Mouse (Mus musculus) heart, embryonic 15.5 days (tissue): ENCODE measurements around the gene Trpc7. TPM values are rescaled to one million over a fixed set of nuclear protein-coding genes. Genes with fewer than 3 reads are reported as not detected.
A peak's percentile ranks its signal among the peaks of the same experiment; 100 is the strongest.

Source experiments
- ATAC-seq: fragments of 200-750 bp; cut with Nextera tagmentation; replicated peaks from 2 replicates; pipeline ENCODE4 v1.8.0; 2017; ENCODE audit warnings: low read depth, moderate TSS enrichment; ENCODE audit not compliant: insufficient number of reproducible peaks, insufficient read depth, low FRiP score
- H3K27ac ChIP-seq: fragments of 300-500 bp; sonication (generic); 2 replicates; pipeline ENCODE4 v1.5.1; 2015; ENCODE audit warnings: mild to moderate bottlenecking, inconsistent platforms
- H3K27me3 ChIP-seq: fragments of 300-500 bp; sonication (generic); 2 replicates; pipeline ENCODE4 v1.6.1; 2015; ENCODE audit warnings: inconsistent platforms
- H3K36me3 ChIP-seq: fragments of 300-500 bp; sonication (generic); 2 replicates; pipeline ENCODE4 v1.6.1; 2015; ENCODE audit warnings: mild to moderate bottlenecking, inconsistent platforms
- H3K4me1 ChIP-seq: fragments of 300-500 bp; sonication (generic); replicated peaks from 2 replicates; pipeline ENCODE4 v1.6.1; 2015; ENCODE audit warnings: inconsistent platforms
- H3K4me2 ChIP-seq: fragments of 300-500 bp; sonication (generic); 2 replicates; pipeline ENCODE4 v1.6.1; 2015; ENCODE audit warnings: inconsistent platforms, mild to moderate bottlenecking, moderate library complexity
- H3K4me3 ChIP-seq: fragments of 300-500 bp; sonication (generic); 2 replicates; pipeline ENCODE4 v1.5.1; 2015; ENCODE audit warnings: mild to moderate bottlenecking, inconsistent platforms
- H3K9ac ChIP-seq: fragments of 300-500 bp; sonication (generic); 2 replicates; pipeline ENCODE4 v1.6.1; 2015; ENCODE audit warnings: mild to moderate bottlenecking, inconsistent platforms
- H3K9me3 ChIP-seq: fragments of 300-500 bp; sonication (generic); replicated peaks from 2 replicates; pipeline ENCODE4 v1.6.1; 2016; ENCODE audit warnings: inconsistent platforms
- WGBS: fragments of 180-500 bp; shearing (Covaris S2); methylation state at CpG from one replicate; pipeline ENCODE4 v1.1.7; 2015; ENCODE audit warnings: mixed read lengths; 5-methylcytosine and 5-hydroxymethylcytosine counted together
- polyA plus RNA-seq: library from polyadenylated mRNA; unstranded; fragments of >200 nt; fragmentation: Nextera tagmentation; extraction: Ambion mirVana; gene quantifications from 2 replicates; pipeline ENCODE4 v1.2.1, GENCODE M21; 2015

Trpc7 gene
- polyA plus RNA-seq, 1 experiment from 2014 or later, result 0.04 TPM

DNA sequence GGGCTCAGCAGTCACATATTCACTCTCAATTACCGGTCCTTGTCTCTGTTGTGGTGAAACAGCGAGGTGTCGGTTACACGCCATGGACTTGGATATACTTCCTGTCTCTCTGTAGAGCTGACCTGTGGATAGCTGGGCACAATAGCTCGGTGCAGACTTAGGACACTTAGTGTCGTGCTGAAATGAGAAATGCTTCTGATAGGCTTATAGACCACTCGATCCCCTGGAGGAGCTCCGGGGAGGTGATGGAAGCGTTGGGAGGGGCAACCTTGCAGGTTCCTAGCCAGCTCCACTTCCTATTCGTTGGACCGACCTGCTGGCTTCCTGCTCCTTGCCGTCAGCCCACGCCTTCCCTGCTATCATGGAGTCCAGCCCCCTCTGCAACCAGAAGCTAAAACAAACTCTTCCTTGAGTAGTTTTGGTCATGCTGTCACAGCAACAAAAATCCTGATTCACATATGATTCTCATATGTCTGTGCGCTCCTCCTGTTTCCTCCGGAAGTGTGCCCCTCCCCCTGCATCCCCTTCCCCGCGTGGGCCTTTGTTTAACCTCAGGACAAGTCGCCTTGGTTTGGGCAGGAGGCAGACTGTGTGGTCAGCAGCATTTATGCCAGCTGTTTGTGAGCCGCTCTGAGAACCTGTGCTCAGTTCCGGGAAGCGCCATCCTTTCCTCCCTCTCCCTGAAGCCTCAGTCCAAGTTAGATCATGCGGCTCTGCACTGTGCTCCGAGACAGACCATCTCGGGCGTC lies 130.3 kb downstream of the Trpc7 start:
- H3K27me3 ChIP-seq, result peaks cover 23% of the 10 kb centered on the region; the same call in 1 of the 2 replicates
- 24% methylated on average over 25 of the region's 25 CpGs for WGBS
- peaks cover 21% of the 10 kb centered on the region for H3K4me1 ChIP-seq
- no peak overlapping the region for H3K9ac ChIP-seq
- ATAC-seq, result no peak
- H3K27ac ChIP-seq, result no peak overlapping the region
- H3K4me2 ChIP-seq, result peak overlapping the region; percentile 58
- H3K4me3 ChIP-seq, result peak overlapping the region; percentile 31
- no peaks in the 10 kb centered on the region for H3K9me3 ChIP-seq
- H3K36me3 ChIP-seq, result no peaks in the 10 kb centered on the region

DNA sequence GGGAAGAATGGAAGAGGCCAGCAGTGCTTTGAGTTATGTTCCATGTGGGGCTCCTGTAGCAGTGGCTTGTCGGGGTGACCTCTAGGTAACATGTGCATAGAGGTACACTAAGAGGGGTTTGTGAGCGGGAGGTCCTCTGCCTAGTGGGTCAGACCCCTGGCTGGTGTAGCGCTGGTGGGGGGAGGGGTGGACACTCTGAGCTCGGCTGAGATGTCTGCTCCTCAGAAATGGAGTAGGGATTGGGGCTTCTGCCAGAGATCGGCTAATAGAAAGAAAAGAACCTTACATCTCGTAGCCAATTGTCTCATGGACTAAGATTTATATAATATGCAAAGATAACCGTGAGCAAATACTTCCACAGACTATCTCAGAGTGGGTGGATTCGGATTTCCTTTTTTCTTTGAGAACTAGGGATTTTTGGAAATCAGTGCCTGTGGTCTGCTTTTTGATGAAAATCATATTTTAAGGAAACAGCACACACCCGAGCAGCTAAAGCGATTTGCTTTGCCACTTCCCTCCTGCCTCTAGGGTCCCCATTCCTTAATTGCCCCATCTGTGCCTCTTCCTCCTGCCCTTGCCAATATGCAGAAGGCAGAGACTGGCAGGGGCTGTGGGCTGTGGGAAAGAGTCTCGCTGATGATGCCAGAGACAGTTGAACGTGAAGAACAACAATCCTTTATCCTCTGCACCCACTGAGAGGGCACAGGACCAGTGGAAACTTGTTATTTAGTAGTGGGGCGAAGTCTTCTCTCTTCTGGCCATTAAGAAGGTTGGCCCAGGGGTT lies 133.2 kb downstream of the Trpc7 start:
- WGBS, result 35% methylated on average over 13 of the region's 13 CpGs
- ATAC-seq, result no peak

DNA sequence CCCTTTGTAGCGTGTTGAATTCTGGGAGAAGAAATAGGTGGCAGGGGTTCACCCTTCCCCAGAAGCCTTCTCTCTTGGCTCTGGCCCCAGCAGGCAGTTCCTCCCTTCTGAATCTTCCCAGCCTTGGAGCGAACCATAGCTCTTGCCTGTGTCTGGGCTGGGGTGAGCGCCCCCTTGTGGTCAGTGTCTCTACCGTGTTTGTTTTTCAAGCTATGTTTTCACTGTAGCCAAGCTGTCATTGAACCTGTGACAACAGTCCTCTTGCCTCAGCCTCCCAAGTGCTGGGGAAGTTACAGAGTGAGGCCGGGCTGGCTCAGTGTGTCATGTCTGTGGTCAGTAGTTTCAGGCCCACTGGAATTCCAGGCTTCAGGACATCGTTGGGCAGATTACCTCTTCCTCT lies 137.3 kb downstream of the Trpc7 start:
- H3K36me3 ChIP-seq, result no peaks in the 10 kb centered on the region
- no peak overlapping the region for H3K27ac ChIP-seq
- H3K9me3 ChIP-seq, result no peaks in the 10 kb centered on the region
- H3K27me3 ChIP-seq, result peaks cover 52% of the 10 kb centered on the region
- H3K4me2 ChIP-seq, result no peak overlapping the region
- no peak; the same call in 1 of the 2 replicates for ATAC-seq
- peaks cover 6% of the 10 kb centered on the region for H3K4me1 ChIP-seq
- 29% methylated on average over 6 of the region's 6 CpGs for WGBS
- H3K4me3 ChIP-seq, result no peak overlapping the region
- no peak overlapping the region for H3K9ac ChIP-seq

More for the DNA sequence above, 133.2 kb downstream of the Trpc7 start:
- Histone ChIP-seq H3K4me2 (no peak overlapping the region), H3K9me3 (no peaks in the 10 kb centered on the region), H3K36me3 (no peaks in the 10 kb centered on the region), H3K9ac (no peak overlapping the region), H3K4me1 (peaks cover 21% of the 10 kb centered on the region), H3K4me3 (no peak overlapping the region), H3K27me3 (peaks cover 21% of the 10 kb centered on the region; the same call in 1 of the 2 replicates), H3K27ac (no peak overlapping the region)

DNA sequence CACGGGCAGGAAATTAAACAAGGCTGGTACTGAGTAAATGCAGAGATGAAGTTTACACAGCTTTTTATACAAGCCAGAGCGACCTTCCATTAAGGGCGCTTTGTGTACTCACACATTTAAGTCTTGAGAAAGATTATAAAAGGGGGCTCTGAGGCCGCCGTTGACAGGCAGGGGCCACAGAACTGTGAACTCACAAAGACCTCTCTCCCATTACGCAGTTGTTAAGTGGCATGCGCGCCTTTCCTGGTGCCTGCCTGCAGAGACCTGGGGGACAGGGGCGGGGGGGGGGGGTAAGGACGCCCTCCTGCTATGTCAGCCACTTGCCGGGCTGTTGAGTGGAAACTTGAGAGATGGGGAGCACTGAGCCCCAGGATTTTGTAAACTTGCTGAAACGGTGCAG lies 138.6 kb downstream of the Trpc7 start:
- no peak overlapping the region for H3K4me2 ChIP-seq
- H3K9me3 ChIP-seq, result no peaks in the 10 kb centered on the region
- no peak for ATAC-seq
- H3K9ac ChIP-seq, result no peak overlapping the region
- peaks cover 52% of the 10 kb centered on the region for H3K27me3 ChIP-seq
- H3K4me1 ChIP-seq, result peaks cover 15% of the 10 kb centered on the region
- no peak overlapping the region for H3K27ac ChIP-seq
- H3K36me3 ChIP-seq, result no peaks in the 10 kb centered on the region
- WGBS, result 50% methylated on average over 12 of the region's 12 CpGs
- no peak overlapping the region for H3K4me3 ChIP-seq

DNA sequence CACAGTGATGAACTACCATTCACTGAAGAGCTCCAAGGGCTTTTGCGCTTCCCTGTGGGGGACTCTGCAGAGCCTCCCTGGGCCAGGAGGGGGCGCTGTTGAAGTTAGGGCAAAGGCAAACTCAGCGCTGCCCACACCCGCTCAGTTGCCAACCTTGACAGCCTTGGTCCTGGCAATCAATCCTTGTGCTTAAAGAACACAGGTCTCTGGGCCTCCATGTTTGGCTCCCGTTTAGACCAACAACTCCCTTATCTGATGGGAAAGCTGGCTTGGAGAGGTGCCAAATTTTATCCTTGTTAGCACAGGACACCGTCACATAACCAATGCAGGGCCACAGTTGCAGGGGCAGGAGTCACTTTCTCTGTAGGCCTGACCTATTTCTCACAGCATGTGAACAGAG lies 139.9 kb downstream of the Trpc7 start:
- ATAC-seq, result no peak
- Histone ChIP-seq H3K9me3 (no peaks in the 10 kb centered on the region), H3K36me3 (no peaks in the 10 kb centered on the region), H3K27me3 (peaks cover 63% of the 10 kb centered on the region), H3K4me2 (no peak overlapping the region), H3K4me3 (no peak overlapping the region), H3K27ac (no peak overlapping the region), H3K9ac (no peak overlapping the region), H3K4me1 (peaks cover 15% of the 10 kb centered on the region)
- WGBS, result 52% methylated on average over 6 of the region's 6 CpGs

DNA sequence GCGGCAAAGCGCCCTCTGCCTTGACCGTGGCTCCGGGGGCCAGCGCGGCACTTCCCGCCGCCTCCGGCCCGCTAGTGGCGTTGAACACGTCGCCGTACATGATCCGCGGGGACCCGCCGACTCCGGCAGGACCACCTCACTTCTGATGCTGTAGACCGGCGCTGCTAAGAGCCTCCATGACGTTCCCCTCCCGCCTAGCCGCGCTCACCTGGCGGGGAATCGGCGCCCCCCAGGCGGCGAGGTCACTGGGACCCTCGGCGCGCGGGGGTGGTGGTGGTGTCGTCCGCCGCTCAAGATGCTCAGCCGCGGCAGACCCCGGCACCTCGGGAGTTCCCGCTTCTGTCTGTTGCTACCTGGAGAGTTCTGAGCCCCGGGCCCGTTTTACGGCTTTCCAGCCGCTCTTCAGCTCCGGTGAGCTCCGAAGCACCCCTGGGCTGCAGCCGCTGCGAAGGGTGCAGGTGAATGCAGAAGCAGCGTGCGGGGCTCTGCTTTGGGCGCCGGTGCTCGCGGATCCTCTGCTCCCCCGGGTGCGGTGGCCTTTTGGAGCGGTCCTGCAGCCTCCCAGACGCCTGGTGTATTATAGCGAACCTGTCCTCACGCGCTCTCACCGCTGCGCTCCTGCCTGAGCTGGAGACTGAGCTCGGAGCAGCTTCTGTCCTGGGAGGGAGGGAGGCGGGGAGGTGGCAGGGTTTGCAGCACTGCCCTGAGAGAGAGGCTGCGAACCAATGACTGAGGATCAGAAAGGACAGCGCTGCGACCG lies 142.4 kb downstream of the Trpc7 start, which contains the start of gene Gm45623:
TSS of gene Gm45623 (minus strand) at position 636 of the 760 bp plus-strand sequence.
- 0 out of 2 replicates have a peak, but pooled peaks have one; percentile 21 for ATAC-seq
- Histone ChIP-seq H3K4me3 (peak within 1 kb of the TSS; percentile 57), H3K4me2 (peak within 1 kb of the TSS; percentile 95), H3K27ac (no peak within 1 kb of the TSS), H3K36me3 (no peaks in the 10 kb centered on the region), H3K9ac (peak within 1 kb of the TSS; percentile 49), H3K27me3 (peaks cover 73% of the 10 kb centered on the region), H3K9me3 (no peaks in the 10 kb centered on the region), H3K4me1 (peaks cover 15% of the 10 kb centered on the region)
- under 1% methylated on average over 71 of the region's 71 CpGs for WGBS

DNA sequence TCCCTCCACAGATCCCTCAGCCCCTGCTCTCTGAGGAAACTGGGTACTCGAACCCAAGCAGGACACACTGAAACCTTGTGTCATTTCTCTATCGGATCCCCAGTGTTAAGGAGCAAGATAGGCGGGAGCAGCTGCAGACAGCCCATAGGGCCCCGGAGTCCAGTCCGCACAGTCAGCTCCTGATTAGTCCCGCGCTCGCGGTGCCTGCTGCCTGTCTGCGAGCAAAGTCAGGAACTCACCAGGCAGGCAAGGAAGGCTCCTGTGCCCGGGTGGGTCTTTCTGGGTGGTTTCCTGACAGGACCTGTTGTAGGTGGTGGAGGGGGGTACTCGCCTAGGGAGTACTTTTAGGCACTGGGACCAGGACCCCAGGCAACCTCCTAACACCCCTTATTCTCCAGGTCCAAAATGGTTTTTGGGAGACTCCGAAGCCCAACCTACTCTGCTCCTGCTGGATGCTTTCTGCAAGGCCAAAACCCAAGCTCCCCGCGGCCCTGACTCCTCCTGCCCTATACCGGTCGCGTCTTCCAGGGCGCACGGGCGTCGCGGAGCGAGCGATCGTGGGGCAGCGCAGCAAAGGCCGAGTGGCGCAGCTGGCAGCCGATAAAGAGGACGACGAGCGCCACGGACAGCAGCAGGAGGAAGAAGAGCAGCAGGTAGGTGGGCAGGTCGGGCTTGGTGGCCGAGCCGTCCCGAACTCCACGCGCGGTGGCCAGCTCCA lies 143.2 kb downstream of the Trpc7 start:
- Histone ChIP-seq H3K4me3 (peak overlapping the region; percentile 57), H3K36me3 (no peaks in the 10 kb centered on the region), H3K4me2 (peak overlapping the region; percentile 95), H3K4me1 (peaks cover 19% of the 10 kb centered on the region), H3K9me3 (no peaks in the 10 kb centered on the region), H3K27me3 (peaks cover 73% of the 10 kb centered on the region), H3K27ac (no peak overlapping the region), H3K9ac (peak overlapping the region; percentile 49)
- WGBS, result 3% methylated on average over 41 of the region's 41 CpGs
- no peak for ATAC-seq

DNA sequence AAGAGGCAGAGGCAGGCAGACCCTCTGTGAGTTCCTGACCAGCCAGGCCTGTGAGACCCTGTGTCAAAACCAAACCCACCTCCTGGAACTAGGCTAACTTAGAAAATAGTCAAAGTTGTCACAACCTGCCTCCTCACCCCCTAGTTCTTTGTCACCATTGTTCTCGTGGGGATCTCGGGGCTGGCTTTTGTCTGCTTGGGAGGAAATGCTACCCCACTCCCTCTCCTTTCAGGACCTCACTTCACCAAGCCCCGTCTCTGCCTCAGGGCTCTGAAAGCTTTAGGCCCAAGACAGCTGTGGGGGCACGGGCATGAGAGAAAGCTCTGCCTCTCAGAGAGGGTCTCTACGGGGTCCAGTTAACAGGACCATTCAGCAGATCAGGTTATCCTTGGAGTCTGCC lies 144.0 kb downstream of the Trpc7 start:
- no peak overlapping the region for H3K9ac ChIP-seq
- H3K4me3 ChIP-seq, result no peak overlapping the region
- 57% methylated on average over 5 of the region's 5 CpGs for WGBS
- no peak overlapping the region for H3K27ac ChIP-seq
- H3K27me3 ChIP-seq, result peaks cover 70% of the 10 kb centered on the region
- H3K4me1 ChIP-seq, result peaks cover 22% of the 10 kb centered on the region
- H3K36me3 ChIP-seq, result no peaks in the 10 kb centered on the region
- no peaks in the 10 kb centered on the region for H3K9me3 ChIP-seq
- H3K4me2 ChIP-seq, result no peak overlapping the region
- ATAC-seq, result no peak

DNA sequence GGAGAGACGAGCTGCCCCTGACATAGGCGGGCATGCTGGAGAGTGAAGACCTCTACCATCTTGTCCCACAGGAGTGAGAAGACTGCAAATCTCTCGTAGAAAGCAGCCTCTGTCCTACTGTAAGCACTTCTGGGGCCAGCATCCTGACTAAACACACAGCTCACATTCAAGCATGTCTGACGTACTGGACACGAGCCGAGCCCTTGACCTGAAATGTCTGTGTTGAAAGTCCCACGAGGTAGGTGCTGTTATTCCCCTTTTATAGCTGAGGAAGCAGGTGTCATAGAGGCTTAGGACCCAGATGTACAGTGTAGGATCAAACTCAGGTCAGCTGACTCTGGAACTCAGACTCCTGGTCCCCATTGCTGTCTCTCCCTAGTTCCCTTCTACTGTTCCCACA lies 146.4 kb downstream of the Trpc7 start:
- Histone ChIP-seq H3K27me3 (peaks cover 49% of the 10 kb centered on the region), H3K9ac (no peak overlapping the region), H3K36me3 (no peaks in the 10 kb centered on the region), H3K27ac (no peak overlapping the region), H3K9me3 (no peaks in the 10 kb centered on the region), H3K4me1 (peaks cover 22% of the 10 kb centered on the region), H3K4me3 (no peak overlapping the region), H3K4me2 (no peak overlapping the region)
- no peak for ATAC-seq
- 78% methylated on average over 7 of the region's 7 CpGs for WGBS

DNA sequence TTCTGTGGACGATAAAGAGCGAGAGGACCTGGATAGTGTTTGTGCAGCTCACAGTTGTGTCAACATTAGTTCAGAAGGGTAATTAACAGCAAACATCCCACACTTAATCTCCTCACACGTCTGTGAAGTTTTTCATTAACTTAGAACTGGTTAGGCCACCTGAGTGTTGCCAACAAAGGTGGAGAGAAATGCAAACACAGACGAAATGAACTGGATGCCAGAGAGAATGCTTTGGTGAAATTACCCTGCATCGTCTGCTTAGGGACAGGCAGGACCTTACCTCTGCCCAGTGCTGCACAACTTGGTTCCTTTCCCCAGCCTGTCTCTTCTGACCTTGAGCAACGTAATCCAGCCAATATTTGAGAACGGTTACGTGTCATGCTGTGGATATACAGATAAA lies 148.2 kb downstream of the Trpc7 start:
- Histone ChIP-seq H3K9ac (no peak overlapping the region), H3K4me2 (no peak overlapping the region), H3K9me3 (no peaks in the 10 kb centered on the region), H3K4me1 (peaks cover 10% of the 10 kb centered on the region), H3K27me3 (peaks cover 31% of the 10 kb centered on the region), H3K27ac (no peak overlapping the region), H3K36me3 (no peaks in the 10 kb centered on the region), H3K4me3 (no peak overlapping the region)
- ATAC-seq, result no peak
- 59% methylated on average over 8 of the region's 8 CpGs for WGBS
